Mouse (Mus musculus) kidney, adult 2 months (tissue): Measurements from ENCODE around the gene Zfp423.

ENCODE experiments used
- CTCF ChIP-seq: fragments of 200-500 bp; conservative IDR thresholded peaks from 2 replicates; pipeline ENCODE4 v1.5.1; 2011; ENCODE audit warnings: low read depth, mild to moderate bottlenecking, control low read depth, low read length, moderate library complexity, mixed read lengths; ENCODE audit not compliant: insufficient read depth, insufficient read length
- POLR2A ChIP-seq: fragments of 200-500 bp; IDR thresholded peaks from one replicate; pipeline ENCODE4 v1.6.1; 2011; ENCODE audit warnings: low read depth, low read length, control low read depth

- TF ChIP-seq POLR2A (no peak), CTCF (no peak)
Measured at GRCm38 (mm10) chr8:87647781-87648180, 311.6 kb downstream of the Zfp423 start.
